Mouse (Mus musculus): ENCODE results near the gene Gsdma2.
"Not testable (repeated sequence)": the region's sequence is repeated elsewhere in the genome, so short reads cannot be mapped to it uniquely, and the experiment has no call there.

GRCm38 (mm10) chr11:98624381-98624780, 22.2 kb upstream of the Gsdma2 start:
- not testable (repeated sequence) for TF ChIP-seq CTCF (IDR thresholded peaks at IDR 0.05; ENCODE audit: borderline replicate concordance, insufficient read depth, low read length); POLR2A (IDR thresholded peaks at IDR 0.05; ENCODE audit: low read depth, low read length)

All from embryonic fibroblast, embryonic 13.5 days (primary cell).